Mouse (Mus musculus) CD4-positive helper T cell, adult 2 months (primary cell): ENCODE measurements around the gene Megf8.
A peak's percentile ranks its signal among the peaks of the same experiment; 100 is the strongest.

Experiments
- DNase-seq: peaks from one replicate; pipeline ENCODE4 v3.0.0-alpha.2; 2012; ENCODE audit warnings: low read depth, missing footprints, low spot score

The Megf8 gene

DNA sequence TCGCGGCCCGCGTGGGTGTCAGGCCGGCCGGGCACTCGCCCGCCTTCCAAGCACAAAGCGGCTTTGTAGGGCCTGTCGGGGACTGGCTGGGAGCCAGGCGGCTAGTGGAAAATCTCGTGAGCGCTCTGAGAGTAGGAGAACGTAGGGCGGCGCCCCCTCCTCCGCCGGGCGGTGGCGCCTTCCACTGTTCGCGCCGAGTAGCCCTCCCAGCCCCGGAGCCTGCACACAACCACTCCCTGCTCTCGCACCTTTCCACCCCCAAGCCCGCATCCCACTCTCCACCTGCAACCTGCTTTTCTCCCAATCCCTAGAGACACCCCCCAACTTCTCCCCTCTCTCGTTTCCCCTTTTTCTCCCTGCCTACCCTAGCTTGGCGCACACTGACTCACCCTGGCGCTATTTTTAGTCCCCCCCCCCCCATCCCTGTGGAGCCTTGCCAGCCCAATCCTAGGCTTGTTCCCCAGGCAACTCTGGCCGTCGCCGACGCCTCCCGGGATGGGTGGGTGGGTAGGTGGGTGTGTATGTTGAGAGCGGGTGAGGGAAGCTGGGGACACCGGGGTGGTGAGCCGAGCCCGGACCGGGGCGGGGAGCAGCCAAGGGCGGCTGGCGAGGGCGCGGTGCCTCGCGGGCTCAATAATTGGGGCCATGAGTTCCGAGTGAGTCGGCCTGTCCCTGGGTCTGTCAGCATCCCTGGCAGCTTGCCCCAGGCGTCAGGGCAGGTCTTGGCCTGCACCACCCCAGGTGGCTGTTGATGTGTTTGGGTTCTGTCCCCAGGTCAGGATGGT is 37.7 kb upstream of the Megf8 start:
- DNase-seq: peak; percentile 60

DNA sequence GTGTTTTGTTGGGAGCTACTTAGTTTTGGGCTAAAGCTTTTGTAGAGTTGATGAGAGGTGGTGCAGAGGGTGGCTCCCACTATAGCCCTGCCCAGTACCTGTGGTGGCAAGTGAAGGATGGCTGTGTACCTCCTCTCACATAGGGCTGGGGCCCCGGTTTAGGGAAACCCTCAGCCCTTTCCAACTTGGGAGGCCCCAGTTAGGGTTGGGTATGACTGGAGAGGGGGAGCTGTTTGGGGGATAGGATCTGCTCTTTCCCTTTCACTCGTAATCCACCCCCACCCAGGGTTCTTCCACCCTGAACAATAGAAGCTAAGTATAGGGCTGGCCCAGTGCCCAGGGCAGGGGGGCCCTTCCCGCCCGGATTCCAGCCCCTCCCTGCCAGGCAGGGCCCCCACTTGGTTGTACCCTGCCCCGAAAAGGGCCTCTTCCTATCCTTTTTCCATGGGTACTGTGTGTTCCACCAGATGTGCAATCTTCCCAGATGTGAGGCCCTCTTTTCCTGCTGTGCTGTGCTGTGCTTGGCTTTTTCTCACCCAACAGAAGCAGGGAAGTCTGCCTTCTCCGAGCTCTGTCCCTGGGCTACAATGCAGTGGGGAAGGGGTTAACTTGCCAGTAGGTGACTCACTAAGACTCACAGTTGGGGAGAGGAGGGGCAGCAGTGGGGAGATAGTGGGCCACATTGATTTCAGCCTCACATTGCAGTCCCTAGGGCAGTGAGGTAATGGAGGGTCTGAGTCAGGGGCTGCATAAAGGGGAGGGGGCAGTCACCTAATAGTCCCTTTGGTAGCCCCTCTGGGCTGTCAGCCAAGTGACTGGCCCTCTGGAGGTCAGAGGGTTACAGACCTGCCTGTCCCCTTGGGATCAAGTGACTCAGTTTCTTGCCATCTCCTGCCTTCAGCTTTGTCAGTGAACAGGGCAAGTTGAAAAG is 36.8 kb upstream of the Megf8 start:
- DNase-seq: peak; percentile 49

DNA sequence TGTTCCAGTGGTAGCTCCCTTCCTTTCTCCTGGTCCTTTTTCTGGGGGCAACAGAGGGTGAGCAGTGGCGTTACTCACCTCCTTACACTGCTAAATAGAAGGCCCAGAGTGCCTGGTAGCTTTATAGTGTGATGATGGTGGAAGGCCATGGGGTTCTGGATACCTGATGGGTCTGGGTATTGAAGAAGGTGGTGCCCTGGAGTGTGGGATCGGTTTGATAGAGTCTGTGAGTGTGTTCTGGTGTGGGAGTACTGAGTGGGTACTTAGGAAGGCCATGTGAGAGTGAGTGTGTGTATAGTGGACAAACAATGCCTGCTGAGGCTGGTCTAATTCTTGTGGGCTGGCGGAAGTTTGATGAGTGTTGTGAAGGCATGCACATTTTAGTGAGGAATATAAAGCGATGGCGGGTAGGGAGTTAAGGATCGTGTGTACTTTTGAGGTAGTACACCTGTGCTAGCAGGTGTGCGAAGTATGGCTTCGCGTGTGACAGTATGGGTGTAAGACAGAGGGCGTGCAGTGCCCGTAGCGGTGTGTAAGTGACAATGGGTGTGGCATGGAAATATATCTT is 35.7 kb upstream of the Megf8 start:
- no peak for DNase-seq

DNA sequence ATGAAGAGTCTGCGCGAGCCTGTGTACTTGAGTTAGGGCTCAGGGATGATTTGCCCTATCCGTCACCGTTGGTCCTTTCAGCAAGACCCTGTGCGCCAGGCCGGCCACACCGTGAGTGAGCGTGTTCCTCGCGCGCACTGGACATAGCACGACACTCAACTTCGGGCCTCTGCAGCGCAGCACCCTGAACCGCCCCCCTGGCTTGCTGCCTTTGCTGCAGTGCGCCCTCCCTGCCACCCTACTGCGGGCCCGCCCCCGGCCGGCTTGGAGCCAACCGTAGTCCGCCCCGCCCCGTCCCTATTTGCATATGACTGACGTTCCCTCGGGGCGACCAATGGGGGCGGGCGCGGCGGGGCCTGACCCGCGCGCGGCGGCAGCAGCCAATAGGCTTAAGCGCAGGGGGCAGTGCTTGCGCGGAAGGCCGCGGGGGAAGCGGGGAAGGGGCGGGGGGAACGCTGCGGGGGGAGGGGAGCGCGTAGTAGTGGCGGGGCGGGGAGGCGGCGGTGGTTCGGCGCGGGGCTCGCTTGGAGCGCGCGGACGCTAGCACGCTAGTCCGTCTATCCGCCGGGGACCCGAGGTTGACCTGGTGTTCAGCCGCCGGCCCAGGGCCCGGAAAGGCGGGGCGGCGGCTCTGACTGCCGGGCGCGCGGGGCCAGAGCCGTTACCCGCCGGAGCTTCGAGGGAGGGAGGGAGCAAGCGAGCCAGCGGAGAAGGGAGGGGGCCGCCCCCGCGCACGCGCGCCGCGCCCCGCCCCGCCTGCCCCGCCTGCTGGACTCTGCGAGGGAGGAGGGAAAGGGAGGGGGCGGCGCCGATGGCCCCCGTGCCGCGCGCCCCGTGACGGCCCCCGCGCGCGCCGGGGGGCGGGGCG is 35.0 kb upstream of the Megf8 start:
- peak; percentile 99 for DNase-seq

DNA sequence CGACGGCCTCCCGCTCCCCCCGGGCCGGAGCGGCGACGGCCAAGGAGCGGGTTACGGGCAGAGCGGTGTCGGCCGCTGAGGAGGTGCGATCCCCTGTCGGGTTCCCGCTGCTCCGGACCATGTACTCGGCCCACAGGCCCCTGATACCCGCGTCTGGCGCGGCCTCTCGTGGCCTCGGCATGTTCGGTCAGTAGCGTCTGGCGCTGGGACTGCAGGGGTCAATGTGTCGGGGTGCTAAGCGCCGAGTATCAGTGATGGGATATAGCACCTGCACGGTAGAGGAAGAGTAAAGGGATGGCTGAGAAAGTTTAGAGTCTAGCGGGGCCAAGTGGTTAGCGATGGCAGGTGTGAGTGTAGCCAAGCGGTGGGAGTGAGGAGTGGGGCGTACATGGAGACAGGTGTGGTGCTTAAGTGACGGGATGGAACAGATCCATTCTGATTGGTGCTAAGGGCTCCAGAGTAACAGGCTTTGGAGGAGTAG is 34.2 kb upstream of the Megf8 start:
- peak; percentile 60 for DNase-seq

DNA sequence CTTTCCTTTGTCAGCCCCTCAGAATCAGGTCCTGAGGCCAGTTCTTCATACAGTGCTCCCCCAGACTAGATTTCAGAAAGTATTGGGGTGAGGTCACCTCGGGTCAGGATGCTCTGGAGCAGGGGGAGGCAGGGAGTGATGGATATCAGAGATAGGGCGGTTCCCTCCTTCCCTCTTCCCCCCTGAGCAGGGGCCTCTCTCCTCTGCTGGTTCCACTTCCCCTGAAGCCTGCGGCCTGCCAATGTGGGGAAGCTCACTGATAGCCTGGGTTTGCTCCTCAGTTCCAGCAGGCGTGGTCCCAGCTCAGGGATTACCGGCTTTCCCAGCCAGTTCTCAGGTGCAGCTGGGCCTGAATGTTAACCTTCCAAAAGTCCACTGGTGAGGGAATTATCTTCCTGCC is 33.3 kb upstream of the Megf8 start:
- no peak for DNase-seq

DNA sequence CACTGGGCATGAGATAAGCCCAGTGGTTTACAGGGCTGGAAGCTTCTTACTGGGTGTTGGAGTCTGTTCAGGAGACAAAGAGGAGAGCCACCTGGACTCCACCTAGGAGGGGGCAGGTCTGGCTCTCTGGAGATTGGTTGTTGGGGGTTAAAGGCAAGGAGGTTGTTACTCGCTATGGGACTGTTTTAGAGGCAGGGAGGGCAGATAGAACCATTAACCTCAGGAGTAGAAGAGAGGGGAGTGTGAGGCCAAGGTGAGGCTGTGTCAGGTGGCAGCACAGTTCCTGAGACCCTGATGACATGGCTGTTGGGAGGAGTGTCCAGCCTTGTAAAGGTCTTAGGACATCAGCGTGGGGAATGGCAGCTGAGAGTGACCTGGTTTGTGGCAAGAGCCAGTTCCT is 32.8 kb upstream of the Megf8 start:
- no peak for DNase-seq

DNA sequence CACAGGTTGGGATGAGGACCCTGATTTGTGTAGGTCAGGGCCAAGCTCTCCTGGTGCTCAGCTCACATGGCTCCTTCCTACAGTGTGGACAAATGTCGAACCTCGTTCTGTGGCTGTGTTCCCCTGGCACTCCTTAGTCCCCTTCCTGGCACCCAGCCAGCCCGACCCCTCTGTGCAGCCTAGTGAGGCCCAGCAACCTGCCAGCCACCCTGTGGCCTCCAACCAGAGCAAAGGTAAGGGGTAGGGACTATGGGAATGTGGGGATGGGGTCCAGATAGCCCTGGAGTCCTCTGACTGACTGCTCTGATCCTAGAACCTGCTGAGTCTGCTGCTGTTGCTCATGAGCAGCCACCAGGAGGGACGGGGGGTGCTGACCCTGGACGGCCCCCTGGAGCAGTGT is 32.2 kb upstream of the Megf8 start:
- DNase-seq: no peak

DNA sequence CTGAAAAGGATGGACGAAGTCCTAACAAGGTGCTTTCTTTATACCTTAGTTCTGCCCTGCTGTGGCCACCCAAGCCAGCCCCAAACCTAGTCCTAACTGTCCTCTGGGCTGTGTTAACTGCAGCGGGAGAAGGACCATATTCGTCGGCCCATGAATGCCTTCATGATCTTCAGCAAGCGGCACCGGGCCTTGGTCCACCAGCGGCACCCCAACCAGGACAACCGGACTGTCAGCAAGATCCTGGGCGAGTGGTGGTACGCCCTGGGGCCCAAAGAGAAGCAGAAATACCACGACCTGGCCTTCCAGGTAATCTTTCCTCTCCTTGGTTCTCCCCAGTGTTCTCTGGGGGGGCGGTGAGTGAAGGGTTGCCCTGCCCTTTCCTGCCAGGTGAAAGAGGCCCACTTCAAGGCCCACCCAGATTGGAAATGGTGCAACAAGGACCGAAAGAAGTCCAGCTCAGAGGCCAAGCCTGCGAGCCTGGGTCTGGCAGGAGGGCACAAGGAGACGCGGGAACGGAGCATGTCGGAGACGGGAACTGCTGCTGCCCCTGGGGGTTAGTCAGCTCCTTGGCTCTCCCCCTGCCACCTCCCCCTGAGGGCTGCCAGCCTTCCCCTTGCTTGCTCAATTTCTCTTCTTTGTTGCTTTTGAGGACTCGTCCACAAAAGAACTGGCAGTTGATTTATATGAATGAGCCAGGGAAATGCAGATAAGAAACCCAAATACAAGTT is 31.3 kb upstream of the Megf8 start:
- DNase-seq: no peak

DNA sequence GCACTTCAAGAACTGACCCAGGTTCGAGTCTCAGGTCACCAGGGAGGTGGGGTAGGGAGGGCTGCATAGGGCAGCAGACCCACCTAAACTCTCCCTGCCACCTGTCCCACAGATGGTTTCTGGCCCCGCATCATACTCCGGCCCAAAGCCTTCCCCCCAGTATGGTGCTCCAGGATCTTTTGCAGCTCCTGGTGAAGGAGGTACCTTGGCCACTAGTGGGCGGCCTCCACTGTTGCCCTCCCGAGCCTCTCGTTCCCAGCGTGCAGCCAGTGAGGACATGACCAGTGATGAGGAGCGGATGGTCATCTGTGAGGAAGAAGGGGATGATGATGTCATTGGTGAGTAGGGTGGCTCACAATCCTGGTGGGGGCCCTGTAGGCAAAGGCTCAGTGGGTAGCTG is 30.0 kb upstream of the Megf8 start:
- no peak for DNase-seq

DNA sequence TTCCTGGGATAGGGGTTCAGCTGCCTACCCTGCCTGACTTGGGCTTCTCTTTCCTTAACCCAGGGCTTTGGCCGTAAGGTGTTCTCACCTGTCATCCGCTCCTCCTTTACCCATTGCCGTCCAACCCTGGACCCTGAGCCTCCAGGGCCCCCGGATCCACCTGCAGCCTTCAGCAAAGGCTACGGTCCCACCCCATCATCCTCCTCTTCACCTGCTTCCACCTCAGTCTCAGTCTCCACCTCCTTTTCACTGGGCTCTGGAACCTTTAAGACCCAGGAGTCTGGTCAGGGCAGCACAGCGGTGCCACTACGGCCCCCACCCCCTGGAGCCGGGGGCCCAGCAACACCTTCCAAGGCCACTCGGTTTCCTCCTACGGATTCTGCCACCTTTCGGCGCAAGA is 29.0 kb upstream of the Megf8 start:
- no peak for DNase-seq

DNA sequence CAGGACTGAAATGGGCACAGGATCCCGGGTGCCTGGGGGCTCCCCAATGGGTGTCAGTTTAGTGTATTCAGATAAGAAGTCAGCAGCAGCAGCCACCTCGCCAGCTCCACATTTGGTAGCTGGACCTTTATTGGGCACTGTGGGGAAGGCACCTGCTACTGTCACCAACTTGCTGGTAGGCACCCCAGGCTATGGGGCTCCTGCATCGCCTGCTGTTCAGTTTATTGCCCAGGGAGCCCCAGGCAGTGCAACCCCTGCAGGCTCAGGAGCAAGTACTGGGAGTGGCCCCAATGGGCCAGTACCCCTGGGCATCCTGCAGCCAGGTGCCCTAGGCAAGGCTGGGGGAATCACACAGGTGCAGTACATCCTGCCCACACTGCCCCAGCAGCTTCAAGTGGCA is 28.2 kb upstream of the Megf8 start:
- no peak for DNase-seq

DNA sequence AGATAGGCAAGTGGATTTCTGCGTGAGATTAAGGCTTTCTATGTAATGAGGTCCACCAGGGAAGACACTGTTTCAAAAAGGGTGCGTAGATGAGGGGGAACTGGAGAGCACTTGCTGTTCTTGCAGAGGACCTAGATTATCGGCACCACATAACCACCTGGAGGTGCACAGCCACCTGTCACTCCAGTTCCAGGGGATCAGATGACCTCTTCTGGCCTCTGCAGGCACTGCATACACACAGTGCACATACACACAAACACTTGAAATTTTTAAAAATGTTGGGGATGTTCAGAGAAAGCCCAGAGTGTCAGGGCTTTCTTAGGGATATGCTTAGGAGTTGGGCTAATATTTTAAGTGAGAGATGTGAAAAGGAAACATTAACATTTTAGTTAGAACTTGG is 27.0 kb upstream of the Megf8 start:
- no peak for DNase-seq

DNA sequence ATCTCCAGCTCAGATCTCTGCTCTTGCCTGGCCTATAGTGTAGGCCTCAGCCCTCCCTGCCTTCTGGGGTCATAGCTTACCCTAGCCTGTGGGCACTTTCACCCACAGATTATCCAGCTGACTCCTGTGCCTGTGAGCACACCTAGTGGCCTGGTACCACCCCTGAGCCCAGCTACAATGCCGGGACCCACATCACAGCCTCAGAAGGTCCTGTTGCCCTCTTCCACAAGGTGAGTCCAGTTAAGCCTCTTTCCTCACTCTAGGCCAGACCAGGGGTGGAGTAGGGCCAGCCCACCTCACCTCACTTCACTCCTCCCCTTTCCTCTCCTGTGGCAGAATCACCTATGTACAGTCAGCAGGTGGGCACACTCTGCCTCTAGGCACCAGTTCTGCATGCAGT is 26.5 kb upstream of the Megf8 start:
- DNase-seq: no peak

DNA sequence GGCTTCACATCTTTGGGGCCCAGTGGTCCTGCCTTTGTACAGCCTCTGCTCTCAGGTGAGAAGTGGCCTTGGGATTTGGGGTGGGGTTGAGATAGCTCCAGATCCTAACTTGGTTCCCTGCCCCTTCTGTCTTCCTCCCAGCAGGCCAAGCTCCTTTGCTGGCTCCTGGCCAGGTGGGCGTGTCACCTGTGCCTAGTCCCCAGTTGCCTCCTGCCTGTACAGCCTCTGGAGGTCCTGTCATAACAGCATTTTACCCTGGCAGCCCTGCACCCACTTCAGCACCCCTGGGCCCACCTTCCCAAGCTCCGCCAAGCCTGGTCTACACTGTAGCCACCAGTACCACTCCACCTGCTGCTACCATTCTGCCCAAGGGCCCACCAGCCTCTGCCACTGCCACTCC is 26.1 kb upstream of the Megf8 start:
- no peak for DNase-seq

DNA sequence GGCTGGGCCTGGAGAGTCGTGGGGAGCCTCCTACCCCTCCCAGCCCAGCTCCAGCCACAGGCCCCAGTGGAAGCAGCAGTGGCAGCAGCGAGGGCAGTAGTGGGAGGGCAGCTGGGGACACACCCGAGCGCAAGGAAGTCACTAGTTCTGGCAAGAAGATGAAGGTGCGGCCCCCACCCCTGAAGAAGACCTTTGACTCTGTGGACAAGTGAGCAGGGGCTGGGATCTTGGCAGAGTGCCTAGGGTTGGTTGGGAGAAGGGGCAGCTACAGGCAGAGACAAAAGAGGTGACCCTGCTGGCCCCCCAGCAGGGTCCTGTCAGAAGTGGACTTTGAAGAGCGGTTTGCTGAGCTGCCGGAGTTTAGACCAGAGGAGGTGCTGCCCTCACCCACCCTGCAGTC is 24.9 kb upstream of the Megf8 start:
- no peak for DNase-seq

DNA sequence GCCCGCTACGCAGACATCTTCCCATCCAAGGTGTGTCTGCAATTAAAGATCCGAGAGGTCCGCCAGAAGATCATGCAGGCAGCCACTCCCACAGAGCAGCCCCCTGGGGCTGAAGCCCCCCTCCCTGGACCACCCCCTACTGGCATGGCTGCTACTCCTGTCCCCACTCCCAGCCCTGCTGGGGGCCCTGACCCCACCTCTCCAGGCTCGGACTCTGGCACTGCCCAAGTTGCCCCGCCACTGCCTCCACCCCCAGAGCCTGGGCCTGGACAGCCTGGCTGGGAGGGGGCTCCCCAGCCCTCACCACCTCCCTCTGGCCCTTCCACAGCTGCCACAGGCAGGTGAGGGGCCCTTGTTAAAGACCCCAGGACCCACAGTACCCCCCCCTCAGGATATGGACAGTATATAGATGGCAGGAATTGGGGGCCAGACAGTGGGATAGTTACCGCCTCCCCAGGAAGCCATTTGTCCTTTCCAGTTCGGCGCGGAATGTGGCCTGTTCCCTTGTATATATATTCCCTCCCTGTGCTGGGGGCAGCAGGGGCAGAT is 23.7 kb upstream of the Megf8 start:
- no peak for DNase-seq

DNA sequence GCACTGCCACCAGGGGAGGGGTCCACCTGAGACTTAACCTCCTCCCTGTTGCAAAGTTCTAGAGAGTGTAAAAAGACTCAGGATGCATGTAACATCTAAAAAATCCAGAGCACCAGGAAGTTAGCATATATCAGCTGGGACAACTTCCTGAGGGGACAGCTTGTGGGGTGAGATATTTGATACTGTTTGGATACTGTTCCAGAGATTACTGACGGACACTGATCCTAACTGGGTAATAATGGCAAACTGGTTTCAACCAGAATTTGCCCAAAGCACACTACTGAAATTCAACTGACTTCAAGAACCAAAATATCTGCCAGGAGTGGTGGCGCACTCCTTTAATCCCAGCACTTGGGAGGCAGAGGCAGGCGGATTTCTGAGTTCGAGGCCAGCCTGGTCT is 22.5 kb upstream of the Megf8 start:
- DNase-seq: no peak

DNA sequence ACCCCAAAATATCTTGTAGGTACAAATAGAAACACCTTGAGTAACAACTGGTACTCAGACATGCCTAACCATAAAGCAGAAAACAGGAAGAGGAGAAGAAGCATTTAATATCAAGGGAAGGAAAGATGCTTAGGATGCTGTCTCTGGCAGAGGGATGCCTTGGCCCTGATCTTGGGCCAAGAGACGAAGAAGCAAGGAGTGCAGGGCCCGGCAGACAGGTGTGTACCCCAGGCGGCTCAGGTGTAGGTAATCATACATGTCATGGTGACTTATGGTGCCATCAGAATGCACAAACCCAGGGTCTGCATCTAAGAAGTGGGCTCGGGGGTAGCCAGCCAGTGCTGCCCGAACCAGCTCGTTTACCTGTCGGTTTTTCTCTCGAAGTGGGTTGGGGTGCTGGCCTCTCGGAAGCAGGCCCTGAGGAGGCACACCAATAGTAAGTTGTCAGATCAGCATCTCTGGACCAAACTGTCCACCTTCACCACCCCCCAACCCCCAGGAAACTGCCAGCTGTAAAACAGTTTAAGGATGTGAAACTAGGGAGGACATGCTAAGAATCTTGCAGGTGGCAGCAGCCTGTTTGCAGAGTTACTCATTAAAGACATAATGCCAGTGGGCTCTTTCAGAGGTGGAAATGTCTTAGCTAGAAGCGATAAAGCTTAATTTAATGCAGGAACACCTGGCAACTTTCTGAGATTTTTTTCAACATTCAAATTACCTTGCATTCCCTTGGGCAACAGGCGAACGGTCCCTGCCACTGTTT is 21.8 kb upstream of the Megf8 start:
- no peak for DNase-seq

DNA sequence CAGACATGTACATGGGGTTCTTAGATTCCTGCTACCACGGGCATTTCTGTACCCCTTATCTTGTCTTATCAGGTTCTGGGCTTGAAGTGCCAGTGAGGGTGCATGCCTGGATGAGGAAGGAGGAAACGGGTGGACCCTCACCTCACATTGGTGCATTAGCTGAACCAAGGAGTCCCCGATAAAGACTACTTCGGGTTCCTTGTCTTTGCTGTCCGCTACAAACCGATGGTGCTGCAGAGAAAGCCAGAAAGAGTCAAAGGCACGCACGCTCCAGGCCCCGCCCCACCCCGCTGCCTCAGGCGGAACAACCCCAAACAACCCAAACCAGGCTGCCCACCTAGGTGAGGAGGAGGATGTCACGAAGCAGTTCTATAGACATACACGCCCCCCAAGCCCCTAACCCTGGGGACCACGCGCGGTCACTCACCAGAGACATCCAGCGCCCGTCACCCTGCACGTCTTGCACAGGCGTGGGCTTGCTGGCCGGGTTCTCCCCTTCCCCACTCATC is 20.0 kb upstream of the Megf8 start:
- peak; percentile 36 for DNase-seq
